Mouse (Mus musculus) ES-Bruce4 (cell line): ENCODE results near the gene Borcs6.

Experiments used
- CTCF ChIP-seq: IDR thresholded peaks from one replicate; pipeline ENCODE4 v1.8.1; 2011; ENCODE audit warnings: low read depth, low read length
- POLR2A ChIP-seq: IDR thresholded peaks from one replicate; pipeline ENCODE4 v1.8.1; 2011; ENCODE audit warnings: low read length; ENCODE audit not compliant: insufficient read depth

DNA sequence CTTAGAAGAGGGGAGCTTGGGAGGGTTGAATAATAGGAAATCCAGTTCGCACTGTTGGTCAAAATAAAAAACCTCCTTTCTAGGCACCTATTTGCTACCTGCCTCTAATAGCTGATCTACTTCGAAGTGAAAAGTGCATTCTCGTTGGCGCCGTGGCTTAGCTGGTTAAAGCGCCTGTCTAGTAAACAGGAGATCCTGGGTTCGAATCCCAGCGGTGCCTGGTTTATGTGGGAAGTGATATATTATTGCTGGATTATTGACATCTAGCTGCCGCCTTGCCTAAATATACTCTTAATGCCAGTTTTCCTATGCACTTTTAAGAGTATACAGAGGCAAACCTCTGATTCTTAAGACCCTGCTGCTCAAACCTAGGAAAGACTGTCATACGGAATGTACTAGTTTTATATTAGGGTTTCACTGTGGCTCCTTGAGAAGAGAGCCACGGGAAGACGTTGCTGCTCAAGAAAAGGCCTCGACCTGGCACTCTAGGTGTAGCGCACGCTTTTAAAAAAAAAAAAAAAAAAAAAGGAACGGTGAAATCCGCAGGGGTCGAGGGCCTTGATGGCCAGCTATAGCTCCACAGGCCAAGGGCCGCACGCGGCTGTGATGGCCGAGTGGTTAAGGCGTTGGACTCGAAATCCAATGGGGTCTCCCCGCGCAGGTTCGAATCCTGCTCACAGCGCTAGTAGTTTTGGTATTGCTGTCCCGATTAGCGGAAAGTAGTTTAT, 51.0 kb downstream of the Borcs6 start:
- TF ChIP-seq POLR2A (no peak), CTCF (no peak)
